18 mouse cellular contexts compared by ENCODE assay signal in the genomic region with DNA sequence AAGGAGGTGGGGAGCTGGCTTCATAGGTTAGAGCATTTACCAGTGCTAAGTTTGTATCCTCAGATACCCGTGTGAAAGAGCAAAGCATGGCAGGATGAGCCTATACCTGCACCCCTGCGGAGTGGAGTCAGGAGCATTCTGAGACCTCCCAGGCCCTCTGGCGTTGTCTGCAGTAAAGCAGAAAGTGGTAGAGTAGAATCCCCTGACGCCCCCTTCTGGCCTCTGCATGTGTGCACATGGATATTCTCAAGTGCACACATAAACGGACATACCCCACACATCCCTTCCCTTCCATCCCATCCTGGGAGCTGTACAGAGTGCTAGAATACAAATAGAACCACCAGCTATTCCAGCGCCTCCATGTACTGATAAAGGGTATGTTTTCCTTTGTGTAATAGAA.
DNase-seq lines count a peak whose midpoint lies in the region; ATAC-seq and TF ChIP-seq lines count a peak whose summit lies in the region.
"Had no signal": no experiment of that assay in that cellular context is flagged by ENCODE, and none has a peak within 500 bp of the region (broad histone marks: within the 10 kb centered on the region; RNA-seq: fewer than 3 reads in every experiment).

No protein-coding gene starts in this region.

- H3K27ac ChIP-seq in heart, postnatal 0 days (ENCODE audit: low read depth): no peak overlapping the region
- H3K27ac ChIP-seq in lung, embryonic 14.5 days (ENCODE audit: low read depth): no peak overlapping the region
- H3K27ac ChIP-seq: embryonic facial prominence, embryonic 15.5 days; heart, embryonic 10.5 days; liver, embryonic 12.5 days; macrophage had no signal

- H3K4me2 ChIP-seq in heart, postnatal 0 days (ENCODE audit: low read depth, low read length): no peak overlapping the region
- no peak overlapping the region for H3K4me2 ChIP-seq in lung, embryonic 14.5 days
- H3K4me2 ChIP-seq: embryonic facial prominence, embryonic 15.5 days; liver, embryonic 12.5 days had no signal

- 47% methylated on average over 6 of the region's 6 CpGs for WGBS in heart, postnatal 0 days
- WGBS in lung, embryonic 14.5 days: 29% methylated on average over 6 of the region's 6 CpGs

- H3K9ac ChIP-seq in heart, postnatal 0 days (replicated peaks; ENCODE audit: low read depth, low read length): no peak overlapping the region
- no peak overlapping the region for H3K9ac ChIP-seq in lung, embryonic 14.5 days
- H3K9ac ChIP-seq: embryonic facial prominence, embryonic 15.5 days; liver, embryonic 12.5 days had no signal

- DNase-seq in heart, postnatal 0 days (ENCODE audit: low spot score): no peak
- no peak for DNase-seq in heart, adult 9 months (ENCODE audit: low spot score in 2 of 2)
- no peak for DNase-seq in lung, embryonic 14.5 days
- DNase-seq in lung, postnatal 4 days: no peak
- no peak for DNase-seq in brain, embryonic 14.5 days (ENCODE audit: low read depth)
- no peak for DNase-seq in c-Kit-positive CD71-positive TER-119-positive erythroid progenitor cells, embryonic 14.5 days (ENCODE audit: low spot score)
- DNase-seq: adrenal gland, postnatal 25 days; heart, postnatal 36 days; kidney, adult 18-20 months; right cerebral cortex, adult 18-20 months; spleen, adult 18-20 months had no signal

- H3K27me3 ChIP-seq in heart, postnatal 0 days (ENCODE audit: control insufficient read depth, insufficient read depth, low read length): no peaks in the 10 kb centered on the region
- peaks cover 9% of the 10 kb centered on the region; the same call in 1 of the 2 replicates for H3K27me3 ChIP-seq in lung, embryonic 14.5 days (ENCODE audit: insufficient read depth, low read length)
- peaks cover 30% of the 10 kb centered on the region for H3K27me3 ChIP-seq in E14TG2a.4 (ENCODE audit: insufficient read depth, low read length)

- H3K9me3 ChIP-seq in heart, postnatal 0 days (replicated peaks; ENCODE audit: control insufficient read depth, low read length): no peaks in the 10 kb centered on the region
- H3K9me3 ChIP-seq in lung, embryonic 14.5 days (ENCODE audit: low read depth, low read length): no peaks in the 10 kb centered on the region
- no peaks in the 10 kb centered on the region for H3K9me3 ChIP-seq in E14TG2a.4 (ENCODE audit: low read length)
- H3K9me3 ChIP-seq: embryonic facial prominence, embryonic 15.5 days; heart, embryonic 10.5 days; liver, embryonic 12.5 days had no signal

- TF ChIP-seq CTCF in heart, postnatal 0 days (IDR thresholded peaks at IDR 0.05; ENCODE audit: low read depth): peak; percentile 23
- TF ChIP-seq CTCF in lung, embryonic 14.5 days (IDR thresholded peaks at IDR 0.05; ENCODE audit: low read depth): peak; percentile 43
- TF ChIP-seq CTCF in E14TG2a.4 (conservative IDR thresholded peaks at IDR 0.05; ENCODE audit: low read length): peak; percentile 28
- TF ChIP-seq CTCF in brain, embryonic 14.5 days (IDR thresholded peaks at IDR 0.05; ENCODE audit: borderline replicate concordance, extremely low read depth, insufficient read depth, insufficient read length): peak; percentile 22; the same call in 1 of the 2 replicates

- TF ChIP-seq EP300 in heart, postnatal 0 days (IDR thresholded peaks at IDR 0.05; ENCODE audit: low read depth): no peak

- no peaks in the 10 kb centered on the region for H3K4me1 ChIP-seq in heart, postnatal 0 days (ENCODE audit: control insufficient read depth, insufficient read depth)
- no peaks in the 10 kb centered on the region for H3K4me1 ChIP-seq in lung, embryonic 14.5 days (ENCODE audit: insufficient read depth)
- peaks cover 23% of the 10 kb centered on the region for H3K4me1 ChIP-seq in E14TG2a.4 (replicated peaks; ENCODE audit: low read depth, low read length)

- no peak overlapping the region for H3K4me3 ChIP-seq in heart, postnatal 0 days (ENCODE audit: low read depth, low read length)
- no peak overlapping the region for H3K4me3 ChIP-seq in lung, embryonic 14.5 days (ENCODE audit: low read depth, low read length)
- no peak overlapping the region for H3K4me3 ChIP-seq in E14TG2a.4 (replicated peaks; ENCODE audit: low read length)
- H3K4me3 ChIP-seq: embryonic facial prominence, embryonic 15.5 days; heart, embryonic 10.5 days; liver, embryonic 12.5 days had no signal

- no peak for ATAC-seq in heart, postnatal 0 days (ENCODE audit: insufficient read depth, low read depth)
- no peak for ATAC-seq in lung, embryonic 14.5 days (ENCODE audit: insufficient read depth)
- ATAC-seq: CD4-positive, CD25-positive, alpha-beta regulatory T cell, adult 4 months; forebrain, embryonic 14.5 days; liver, embryonic 12.5 days had no signal

- no peak for TF ChIP-seq POLR2A in brain, embryonic 14.5 days (IDR thresholded peaks at IDR 0.05; ENCODE audit: borderline replicate concordance, extremely low read depth, insufficient read depth, insufficient read length, poor library complexity, severe bottlenecking)

- peaks cover 14% of the 10 kb centered on the region; the same call in 1 of the 2 replicates for H3K36me3 ChIP-seq in heart, postnatal 0 days (replicated peaks; ENCODE audit: control insufficient read depth, insufficient read depth, low read length)
- H3K36me3 ChIP-seq in lung, embryonic 14.5 days (ENCODE audit: insufficient read depth): no peaks in the 10 kb centered on the region
- H3K36me3 ChIP-seq in E14TG2a.4 (ENCODE audit: insufficient read depth, low read length): no peaks in the 10 kb centered on the region
- H3K36me3 ChIP-seq: embryonic facial prominence, embryonic 15.5 days; heart, embryonic 10.5 days; liver, embryonic 12.5 days had no signal
